Mouse (Mus musculus): Measurements from ENCODE around the gene Med13.

The Med13 gene

DNA sequence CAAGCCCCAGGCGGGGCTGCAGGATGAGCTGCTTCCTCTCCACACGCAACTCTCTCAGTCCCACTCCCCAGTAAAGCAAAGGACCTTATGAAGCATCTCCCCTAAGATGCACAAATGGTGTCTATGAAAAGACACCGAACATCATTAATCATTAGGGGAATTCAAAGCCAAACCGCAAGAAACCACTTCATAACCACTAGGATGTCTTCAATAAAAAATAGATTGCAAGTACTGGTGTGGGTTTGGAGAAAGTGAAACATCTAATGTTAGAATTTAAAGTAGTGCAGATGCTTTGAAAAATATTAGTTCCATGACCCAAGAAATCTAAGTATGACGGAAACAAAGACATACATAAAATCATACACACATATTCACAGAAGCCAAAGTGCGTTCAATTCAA is 65.7 kb downstream of the Med13 start:
- DNase-seq (ENCODE audit: low spot score): no peak

DNA sequence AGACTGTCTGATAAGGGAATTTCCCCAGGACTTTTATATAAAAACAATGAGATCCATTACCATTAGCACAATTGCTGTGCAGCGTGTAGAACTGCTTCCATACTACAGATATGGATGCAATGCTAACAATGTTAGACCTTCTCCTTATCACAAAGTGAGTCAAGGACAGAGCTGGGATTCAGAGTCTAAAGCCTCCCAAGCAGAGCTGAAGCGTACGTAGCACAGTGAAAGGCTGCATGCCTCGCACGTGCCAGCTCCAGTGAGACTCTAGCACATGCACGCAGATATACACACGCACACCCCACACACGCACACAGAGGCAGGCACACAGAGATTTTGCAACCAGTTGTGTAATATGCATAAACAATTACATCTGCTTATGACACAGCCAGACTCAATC is 71.7 kb downstream of the Med13 start:
- no peak for DNase-seq (ENCODE audit: low spot score)

DNA sequence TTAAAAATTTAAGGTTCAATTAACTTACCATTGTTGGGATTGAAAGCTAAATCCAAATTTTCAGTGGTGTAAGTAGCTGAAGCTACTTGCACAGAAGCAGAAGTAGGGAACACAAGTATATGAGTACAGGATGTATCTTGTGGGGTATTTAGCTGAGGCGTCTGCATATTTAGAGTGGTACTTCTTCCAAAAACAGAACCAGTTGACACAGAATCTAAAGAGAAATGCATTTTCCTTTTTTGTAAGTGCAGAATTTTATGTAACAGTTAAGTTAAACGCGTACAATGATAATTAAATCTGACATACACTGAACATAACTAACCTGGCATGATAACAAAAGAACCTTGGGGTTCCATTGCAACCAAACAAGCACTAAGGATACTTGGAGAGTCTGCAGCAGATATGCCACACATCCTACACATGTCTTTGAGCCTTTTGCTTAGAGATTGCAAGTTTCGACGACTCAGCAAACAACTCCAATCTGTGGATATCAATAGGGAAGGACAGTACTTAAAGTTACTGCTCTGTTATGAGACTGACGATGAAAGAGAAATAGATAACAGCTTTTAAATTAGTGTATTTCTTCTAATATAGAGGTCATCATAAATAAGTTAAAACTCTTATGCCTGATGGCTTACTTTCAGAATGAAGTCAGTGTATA is 78.8 kb downstream of the Med13 start:
- DNase-seq (ENCODE audit: low spot score): no peak

DNA sequence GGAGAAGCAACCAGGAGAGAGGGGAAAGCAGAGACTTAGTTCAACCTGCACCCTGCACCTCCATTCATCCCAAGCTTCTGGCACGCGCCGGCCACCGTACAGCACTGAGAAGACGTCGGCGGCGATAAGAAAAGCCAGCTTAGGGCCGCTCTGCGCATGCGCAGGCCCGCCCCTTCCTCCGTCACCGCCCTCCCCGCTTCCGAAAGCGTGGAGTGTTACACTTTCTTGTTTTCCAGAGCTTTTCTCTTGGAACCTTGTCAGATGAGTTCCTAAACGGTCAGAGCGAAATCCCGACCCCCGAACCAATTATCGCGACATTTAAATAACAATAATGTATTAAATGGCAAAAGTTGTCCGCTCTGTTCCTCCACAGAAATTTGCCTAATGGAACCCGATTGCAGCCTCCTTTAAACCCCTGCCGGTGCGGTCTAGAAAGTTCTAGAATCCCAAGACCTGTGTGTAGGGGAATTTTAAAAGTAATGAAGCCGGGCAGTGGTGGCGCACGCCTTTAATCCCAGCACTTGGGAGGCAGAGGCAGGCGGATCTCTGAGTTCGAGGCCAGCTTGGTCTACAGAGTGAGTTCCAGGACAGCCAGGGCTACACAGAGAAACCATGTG is 99.8 kb downstream of the Med13 start, which contains the start of gene Ints2:
Gene Ints2, minus strand, starts transcription at position 116 of the 617 bp plus-strand sequence.
- DNase-seq (ENCODE audit: low spot score): peak; percentile 93

DNA sequence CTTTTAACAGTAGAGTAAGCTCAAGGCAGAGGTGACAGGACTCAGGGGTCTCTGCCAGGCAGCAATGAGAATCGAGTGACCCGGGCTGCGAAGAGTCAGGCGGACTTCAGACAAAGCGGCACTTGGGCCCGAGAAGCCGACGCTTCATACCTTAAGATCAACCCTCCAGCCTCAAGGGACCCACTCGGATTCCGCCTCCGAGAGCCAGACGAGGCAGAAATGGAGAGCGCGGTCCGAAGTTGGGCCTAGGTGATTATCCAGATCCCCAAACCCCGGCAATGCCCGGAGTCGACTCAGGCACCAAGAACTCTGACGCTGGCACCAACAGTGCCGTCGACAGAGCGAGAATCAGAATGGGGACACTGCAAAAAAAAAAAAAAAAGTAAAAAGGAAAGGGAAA is 100.3 kb downstream of the Med13 start:
- DNase-seq (ENCODE audit: low spot score): no peak

DNA sequence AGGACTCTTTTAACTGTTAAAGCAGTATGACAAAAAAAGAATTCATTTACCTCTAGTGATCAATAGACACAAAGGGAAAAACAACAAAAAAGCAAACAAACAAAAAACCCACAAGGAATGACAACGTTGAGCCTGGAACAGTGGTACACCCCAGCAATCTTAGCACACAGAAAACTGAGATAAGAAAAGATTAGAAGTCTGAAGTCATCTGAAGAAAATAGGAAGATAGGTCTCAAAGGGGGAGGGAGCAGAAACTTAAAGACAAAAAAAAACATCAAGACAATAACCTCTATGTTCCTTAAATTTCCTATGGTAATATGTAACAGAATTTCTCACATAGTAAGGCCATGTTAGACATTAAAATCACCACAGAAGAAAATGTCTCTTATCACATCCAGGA is 104.1 kb downstream of the Med13 start:
- no peak for DNase-seq (ENCODE audit: low spot score)

DNA sequence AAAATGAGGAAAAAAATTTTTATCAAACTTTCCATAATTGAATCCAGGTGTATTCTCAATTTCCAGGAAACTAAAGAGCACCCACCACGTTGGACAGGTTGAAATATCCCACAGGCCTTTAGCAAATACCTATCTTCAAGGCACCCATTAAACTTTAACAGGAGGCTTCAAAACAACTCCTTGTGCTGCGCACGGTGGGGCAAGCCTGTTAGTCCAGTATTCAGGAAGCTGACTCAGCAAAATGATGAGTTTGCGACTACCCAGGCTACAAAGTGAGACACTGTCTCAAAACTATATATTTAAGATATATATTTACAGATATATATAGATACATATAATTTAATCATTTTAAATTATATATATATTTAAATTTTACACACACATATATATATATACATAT is 125.0 kb downstream of the Med13 start:
- DNase-seq (ENCODE audit: low spot score): no peak

DNA sequence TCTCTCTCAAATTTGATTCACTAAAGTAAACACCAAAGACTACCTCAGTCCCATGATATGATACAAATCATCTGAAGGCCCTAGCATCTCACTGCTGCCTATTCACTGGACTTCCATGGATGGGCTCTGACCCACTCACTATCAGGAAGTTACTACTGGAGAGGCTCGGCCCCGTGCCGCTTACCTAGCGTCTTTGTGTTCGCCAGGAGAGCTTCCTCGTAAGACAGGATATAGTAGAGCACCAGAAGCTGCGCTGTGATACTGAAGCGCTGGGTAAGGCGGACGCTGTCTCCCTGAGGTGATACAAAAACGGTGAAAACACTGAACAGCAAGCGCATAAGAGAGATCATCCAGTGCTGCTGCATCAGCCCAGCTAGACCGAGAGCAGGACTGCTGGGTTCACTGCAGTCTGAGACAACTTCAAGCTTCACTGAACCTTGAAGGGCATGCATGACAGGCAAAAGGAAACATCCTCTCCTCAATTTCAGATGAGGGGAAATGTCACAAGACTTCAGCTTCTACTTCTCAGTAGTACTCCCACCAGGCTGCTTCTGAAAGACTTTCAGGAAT is 125.5 kb downstream of the Med13 start:
- no peak for DNase-seq (ENCODE audit: low spot score)

DNA sequence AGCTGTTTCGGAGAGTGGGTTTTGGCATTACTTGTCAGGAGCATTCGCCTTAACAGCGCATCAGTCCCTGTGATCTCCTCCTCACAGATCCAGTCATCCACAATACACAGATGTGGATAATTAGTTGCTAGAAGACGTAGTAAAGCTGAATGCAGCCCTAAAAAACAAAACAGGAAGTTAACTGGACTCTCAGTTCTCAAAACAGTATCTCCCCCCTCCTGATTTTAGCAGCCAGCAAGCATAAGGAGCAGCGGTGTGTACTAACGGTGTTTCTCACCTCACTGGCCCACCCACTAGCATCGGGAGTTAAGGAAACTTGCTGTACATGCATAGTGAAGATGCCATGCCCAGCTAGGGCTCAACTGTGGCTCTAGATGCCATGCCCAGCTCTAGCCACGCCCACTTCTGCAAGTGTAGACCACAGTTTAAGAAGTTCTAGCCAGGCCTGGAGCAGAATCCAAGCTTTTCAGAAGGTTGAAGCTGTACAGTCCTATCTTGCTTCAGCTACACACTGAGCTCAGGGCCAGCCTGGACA is 130.7 kb downstream of the Med13 start:
- no peak for DNase-seq (ENCODE audit: low spot score)

DNA sequence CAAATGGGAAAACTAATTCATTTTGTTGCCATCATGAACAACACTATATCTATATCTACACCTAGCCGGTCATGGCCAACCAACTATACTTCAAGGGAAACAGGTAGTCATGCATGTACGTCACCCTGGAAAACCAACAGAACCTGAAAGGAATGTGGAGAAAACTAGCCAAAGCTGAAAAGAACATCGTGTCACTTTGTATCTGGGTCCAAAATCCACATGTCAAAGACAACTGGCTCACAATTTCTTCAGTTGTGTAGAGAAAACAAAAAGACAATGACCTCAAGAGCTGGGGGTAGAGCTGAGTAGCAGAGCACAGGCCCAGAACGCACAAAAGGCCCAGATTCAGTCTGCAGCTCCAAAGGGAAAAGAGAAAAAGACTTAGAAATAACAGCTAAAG is 131.6 kb downstream of the Med13 start:
- no peak for DNase-seq (ENCODE audit: low spot score)

Measured in layer of hippocampus, adult 11-12 months (tissue).